Mouse (Mus musculus) cerebellum, adult 18-20 months (tissue): ENCODE data around the gene Fxyd4.

Experiments
- DNase-seq, 2 experiments: peaks; one replicate each; pipeline ENCODE4 v3.0.0; 2021

Gene Fxyd4

DNA sequence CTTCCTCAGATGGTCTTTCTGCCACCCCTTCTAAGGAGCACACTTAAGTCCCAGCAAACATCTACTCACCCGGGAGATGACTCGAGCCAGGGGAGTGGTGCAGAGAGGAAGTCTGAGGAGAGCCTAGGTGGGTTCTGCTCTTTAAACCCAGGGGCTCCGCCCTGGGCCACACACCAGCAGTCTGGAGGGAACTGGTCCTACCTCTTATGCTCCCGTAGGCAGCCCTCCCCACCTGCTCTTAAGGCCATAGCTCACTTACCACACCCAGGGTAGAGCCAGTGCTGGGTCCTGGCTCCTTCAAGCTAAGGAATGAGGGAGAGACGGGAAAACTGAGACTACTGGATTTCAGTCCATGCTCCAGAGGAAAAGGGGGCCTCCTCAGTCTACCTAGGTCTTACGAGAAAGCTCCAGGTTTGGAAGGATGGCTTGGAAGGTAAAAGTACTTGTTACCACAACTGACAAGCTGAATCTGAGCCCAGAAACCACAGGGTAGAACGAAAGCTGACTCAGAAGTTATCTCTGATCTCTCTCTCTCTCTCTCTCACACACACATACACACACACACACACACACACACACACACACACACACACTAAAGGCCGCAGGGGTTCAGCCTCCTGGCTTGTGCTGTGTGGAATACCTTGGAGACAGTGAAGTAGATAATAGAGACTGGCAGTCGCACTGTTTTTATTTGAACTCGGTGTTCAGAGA is at the start of gene Fxyd4:
Gene Fxyd4, minus strand, starts transcription at position 471 of the 711 bp plus-strand sequence.
- no peak for DNase-seq

GRCm38 (mm10) chr6:117987173-117987572 is 49.7 kb upstream of the Fxyd4 start:
- no peak for DNase-seq

DNA sequence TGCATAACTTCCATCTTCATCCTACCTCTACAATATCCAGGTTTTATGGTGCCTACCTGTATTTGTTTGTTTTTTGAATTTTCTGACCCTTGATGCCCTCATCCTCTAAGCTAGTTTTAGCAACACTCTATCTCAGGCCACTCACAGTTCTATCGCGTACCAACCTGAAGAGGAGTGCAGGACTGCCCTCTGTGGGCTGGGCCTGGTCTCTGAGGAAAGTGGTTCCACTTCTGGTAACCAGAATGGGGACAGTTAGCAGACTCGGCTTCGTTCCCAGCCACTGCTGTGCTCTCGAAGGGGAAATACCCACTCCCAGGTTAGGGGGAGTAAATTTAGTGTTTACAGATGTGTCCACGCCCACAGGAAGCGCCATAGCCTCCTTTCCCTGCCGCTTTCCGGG is 29.2 kb upstream of the Fxyd4 start:
- DNase-seq: no peak

DNA sequence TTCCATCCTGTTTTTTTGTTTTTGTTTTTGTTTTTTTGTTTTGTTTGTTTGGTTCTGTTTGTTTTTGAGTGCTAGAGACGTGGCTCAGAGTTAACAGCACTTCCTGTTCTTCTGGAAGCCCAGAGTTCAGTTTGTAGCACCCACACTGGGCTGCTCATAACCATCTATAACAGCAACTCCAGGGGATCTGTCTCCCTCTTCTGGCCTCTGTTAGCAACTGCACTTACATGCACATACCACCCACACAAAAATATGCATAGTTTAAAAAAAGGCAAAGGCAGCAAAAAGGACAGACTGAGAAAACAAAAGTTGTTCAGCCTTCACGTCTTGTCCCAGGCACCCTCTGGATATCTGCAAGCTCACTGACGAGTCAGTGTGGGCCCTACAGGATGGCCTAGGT is 25.7 kb upstream of the Fxyd4 start:
- DNase-seq: no peak

DNA sequence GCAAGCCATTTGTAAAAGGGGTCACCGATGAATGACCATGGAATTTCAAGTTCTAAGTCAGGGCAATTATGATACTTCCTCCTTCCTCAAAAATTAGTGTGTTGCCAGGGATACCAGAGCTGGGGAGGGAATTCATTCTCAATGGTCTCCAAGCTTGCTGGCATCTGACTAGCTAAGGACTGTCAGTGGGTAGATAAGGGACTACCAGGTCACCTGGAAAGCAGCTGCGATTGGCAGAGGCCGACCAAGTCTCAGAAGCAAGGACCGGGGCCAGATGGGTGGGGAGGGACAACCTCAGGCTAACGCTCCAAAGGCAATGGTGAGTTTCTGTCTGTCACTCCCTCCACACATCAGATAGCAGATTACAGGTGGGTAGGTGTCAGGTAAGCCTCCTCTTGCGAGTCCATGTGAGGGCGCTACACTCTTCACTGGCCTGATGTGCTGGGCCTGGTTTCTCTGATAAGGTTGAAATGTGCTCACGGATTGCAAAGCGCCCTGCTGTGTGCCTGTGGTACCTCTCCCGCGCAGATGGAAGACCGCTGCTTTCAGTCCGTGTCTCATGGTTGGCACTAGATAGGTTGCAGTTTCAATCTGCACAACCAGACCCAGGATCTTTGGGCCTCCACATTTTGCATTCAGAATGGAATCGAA is 19.5 kb upstream of the Fxyd4 start:
- peak in 1 of 2 experiments; percentile 16 for DNase-seq

GRCm38 (mm10) chr6:117956161-117956560 is 18.7 kb upstream of the Fxyd4 start:
- no peak for DNase-seq

- no peak for DNase-seq
Observed at GRCm38 (mm10) chr6:117952330-117952729, 14.8 kb upstream of the Fxyd4 start.

DNA sequence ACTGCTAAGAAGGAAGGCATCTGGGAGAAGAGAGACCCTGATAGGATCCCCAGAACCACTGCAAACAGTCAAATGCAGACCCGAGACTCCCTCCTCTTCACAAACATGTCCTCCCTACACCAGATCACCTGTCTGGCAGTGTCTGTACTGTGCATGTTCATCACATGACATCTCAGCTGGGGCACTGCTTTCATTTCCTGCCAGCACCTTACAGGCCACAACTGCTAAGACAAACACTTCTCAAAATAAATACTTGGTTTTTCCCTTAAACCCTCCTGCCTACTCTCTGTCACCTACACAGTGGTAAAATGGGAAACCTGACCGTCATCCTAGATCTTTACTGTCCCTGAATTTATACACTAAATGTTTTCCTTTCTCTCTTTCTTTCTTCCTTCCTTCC is 6.4 kb upstream of the Fxyd4 start:
- DNase-seq: no peak

GRCm38 (mm10) chr6:117942769-117943168 is 5.3 kb upstream of the Fxyd4 start:
- peak; percentile 78 to 84 for DNase-seq

- peak; percentile 38 to 53 for DNase-seq
Observed at GRCm38 (mm10) chr6:117938951-117939350, 1.5 kb upstream of the Fxyd4 start.

GRCm38 (mm10) chr6:117935681-117936612 is 1.5 kb downstream of the Fxyd4 start:
- no peak for DNase-seq

DNA sequence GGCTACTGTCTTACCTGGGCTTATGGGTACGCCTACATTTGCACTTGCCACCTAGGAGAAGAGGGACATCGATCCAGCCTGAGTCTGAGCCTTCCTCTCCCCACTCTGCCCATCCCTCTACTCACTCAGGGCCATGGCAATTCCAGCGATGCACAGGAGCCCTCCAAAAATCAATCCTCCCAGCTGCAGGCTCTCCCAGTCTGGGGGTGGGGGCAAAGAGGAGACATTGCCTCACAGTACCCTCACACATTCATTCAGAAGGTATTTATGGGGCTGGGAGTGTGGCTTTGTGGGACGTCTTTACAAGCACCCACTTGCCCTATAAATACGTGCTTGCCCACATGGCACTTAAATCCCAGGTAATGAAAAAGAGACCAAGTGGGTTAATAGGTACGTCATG is 3.2 kb downstream of the Fxyd4 start:
- DNase-seq: no peak

- DNase-seq: peak; percentile 23 to 44
Observed at GRCm38 (mm10) chr6:117932325-117933051, 5.0 kb downstream of the Fxyd4 start.

- DNase-seq: no peak
Observed at GRCm38 (mm10) chr6:117929945-117930655, 7.4 kb downstream of the Fxyd4 start.

GRCm38 (mm10) chr6:117928746-117929145 is 8.7 kb downstream of the Fxyd4 start:
- no peak for DNase-seq

GRCm38 (mm10) chr6:117927955-117928354 is 9.5 kb downstream of the Fxyd4 start:
- DNase-seq: no peak

DNA sequence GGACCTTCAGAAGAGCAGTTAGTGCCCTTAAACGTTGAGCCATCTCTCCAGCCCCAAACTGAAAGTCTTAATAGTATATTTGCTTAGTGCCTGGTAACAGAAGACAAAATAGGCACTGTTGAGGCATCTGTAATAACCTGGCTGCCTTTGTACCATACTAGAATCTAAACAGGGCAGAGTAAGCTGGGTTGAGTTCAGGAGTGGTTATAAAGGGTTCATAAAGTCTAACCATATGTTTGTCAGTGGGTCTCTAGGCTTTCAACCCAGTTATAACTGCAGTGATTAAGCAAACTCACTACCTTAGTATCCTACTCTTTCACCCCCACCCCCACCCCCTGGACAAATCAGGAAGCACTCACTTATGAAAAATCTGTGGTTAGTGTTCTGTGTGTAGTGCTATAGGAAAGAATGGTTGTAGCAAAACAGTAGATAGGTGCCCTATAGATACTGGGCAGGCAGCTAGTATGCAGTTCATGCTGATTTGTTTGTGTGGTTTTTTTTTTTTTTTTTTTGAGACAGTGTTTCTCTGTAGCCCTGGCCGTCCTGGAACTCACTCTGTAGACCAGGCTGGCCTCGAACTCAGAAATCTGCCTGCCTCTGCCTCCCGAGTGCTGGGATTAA is 10.5 kb downstream of the Fxyd4 start:
- DNase-seq: no peak

- DNase-seq: no peak
Observed at GRCm38 (mm10) chr6:117922041-117922440, 15.5 kb downstream of the Fxyd4 start.

GRCm38 (mm10) chr6:117920659-117921640 is 16.5 kb downstream of the Fxyd4 start:
- peak; percentile 41 to 48 for DNase-seq

DNA sequence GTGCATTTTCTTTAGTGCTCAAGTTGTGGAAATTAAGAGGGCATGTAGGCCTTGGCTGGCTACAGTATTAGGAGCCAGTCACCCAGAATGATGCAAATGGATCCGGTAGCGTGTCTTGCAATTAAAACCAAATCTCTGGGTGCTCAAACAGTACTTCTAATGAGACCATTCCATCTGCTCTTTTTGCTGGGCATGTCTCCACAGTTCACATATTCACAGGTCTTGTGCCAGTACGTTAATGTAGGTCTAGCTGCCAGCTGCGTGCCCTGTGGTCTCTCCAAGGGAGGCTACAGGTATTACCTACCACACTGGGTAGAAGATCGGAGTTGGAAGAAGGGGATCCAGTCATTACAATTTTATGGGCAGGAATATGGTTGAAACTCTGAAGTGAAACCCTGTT is 19.4 kb downstream of the Fxyd4 start:
- DNase-seq: no peak
